Mouse (Mus musculus) hindbrain, postnatal 0 days (tissue): Measurements from ENCODE around the gene Ccdc107. TPM values are rescaled to one million over a fixed set of nuclear protein-coding genes. Genes with fewer than 3 reads are reported as not detected.
"Not testable (repeated sequence)": the region's sequence is repeated elsewhere in the genome, so short reads cannot be mapped to it uniquely, and the experiment has no call there.

Experiments
- ATAC-seq: fragments of 200-750 bp; cut with Nextera tagmentation; 2 replicates; pipeline ENCODE4 v1.8.0; 2017; ENCODE audit warnings: mild to moderate bottlenecking, moderate TSS enrichment, moderate library complexity
- DNase-seq: peaks from one replicate; pipeline ENCODE4 v3.0.0-alpha.2; 2015; ENCODE audit warnings: low spot score
- H3K27ac ChIP-seq: fragments of 300-500 bp; sonication (generic); 2 replicates; pipeline ENCODE4 v1.5.1; 2014; ENCODE audit warnings: mild to moderate bottlenecking
- H3K27me3 ChIP-seq: fragments of 300-500 bp; sonication (generic); 2 replicates; pipeline ENCODE4 v1.6.1; 2014; ENCODE audit warnings: low read length, mixed read lengths; ENCODE audit not compliant: insufficient read depth
- H3K36me3 ChIP-seq: fragments of 300-500 bp; sonication (generic); 2 replicates; pipeline ENCODE4 v1.6.1; 2014; ENCODE audit warnings: low read length, mixed read lengths; ENCODE audit not compliant: insufficient read depth
- H3K4me1 ChIP-seq: fragments of 300-500 bp; sonication (generic); 2 replicates; pipeline ENCODE4 v1.6.1; 2014; ENCODE audit warnings: antibody characterized with exemption, low read length, mixed read lengths; ENCODE audit not compliant: insufficient read depth
- H3K4me2 ChIP-seq: fragments of 300-500 bp; sonication (generic); 2 replicates; pipeline ENCODE4 v1.6.1; 2014; ENCODE audit warnings: low read depth, mild to moderate bottlenecking, low read length, moderate library complexity, mixed read lengths
- H3K4me3 ChIP-seq: fragments of 300-500 bp; sonication (generic); 2 replicates; pipeline ENCODE4 v1.5.1; 2014; ENCODE audit warnings: low read length
- H3K9ac ChIP-seq: fragments of 300-500 bp; sonication (generic); replicated peaks from 2 replicates; pipeline ENCODE4 v1.6.1; 2014; ENCODE audit warnings: mild to moderate bottlenecking, low read length, moderate library complexity, mixed read lengths
- H3K9me3 ChIP-seq: fragments of 300-500 bp; sonication (generic); 2 replicates; pipeline ENCODE4 v1.6.1; 2016; ENCODE audit warnings: low read length, mixed read lengths
- CTCF ChIP-seq: IDR thresholded peaks from 2 replicates; pipeline ENCODE4 v1.5.1; 2016; ENCODE audit warnings: antibody characterized with exemption, control low read depth, low read depth
- WGBS: fragments of 180-500 bp; shearing (Covaris S2); extraction: QIAGEN DNeasy Blood & Tissue Kit; methylation state at CpG from one replicate; pipeline ENCODE4 v1.1.7; 2014; 5-methylcytosine and 5-hydroxymethylcytosine counted together
- polyA plus RNA-seq: library from polyadenylated mRNA; unstranded; fragments of >200 nt; fragmentation: Nextera tagmentation; extraction: Ambion mirVana; gene quantifications from 2 replicates; pipeline ENCODE4 v1.2.1, GENCODE M21; 2015
- total RNA-seq: library from RNA; depleted of rRNA; stranded (reverse); fragments of >200 nt; gene quantifications from 2 replicates; pipeline ENCODE4 v1.2.3, GENCODE M21; 2014

Gene Ccdc107
- total and polyA plus RNA-seq, 2 experiments from 2014 or later = 89.9 to 104 TPM

GRCm38 (mm10) chr4:43482591-43482990 lies 10.1 kb upstream of the Ccdc107 start:
- Histone ChIP-seq H3K27me3 (no peaks in the 10 kb centered on the region), H3K27ac (no peak overlapping the region), H3K36me3 (no peaks in the 10 kb centered on the region), H3K4me2 (no peak overlapping the region), H3K9ac (no peak overlapping the region), H3K4me1 (0 out of 2 replicates have a peak, but pooled peaks cover 3% of the 10 kb centered on the region), H3K4me3 (no peak overlapping the region), H3K9me3 (no peaks in the 10 kb centered on the region)
- ATAC-seq (no peak), DNase-seq (no peak)
- TF ChIP-seq CTCF = no peak
- 64% methylated on average over 10 of the region's 10 CpGs for WGBS

- ATAC-seq = no peak
- Histone ChIP-seq H3K27ac (no peak within 1 kb of the TSS), H3K9me3 (no peaks in the 10 kb centered on the region), H3K4me3 (no peak within 1 kb of the TSS), H3K4me2 (no peak within 1 kb of the TSS), H3K9ac (no peak within 1 kb of the TSS), H3K4me1 (no peaks in the 10 kb centered on the region), H3K36me3 (no peaks in the 10 kb centered on the region), H3K27me3 (no peaks in the 10 kb centered on the region)
- WGBS = 64% methylated on average over 12 of the region's 12 CpGs
- DNase-seq = no peak
- no peak for TF ChIP-seq CTCF
Measured at GRCm38 (mm10) chr4:43483535-43484091, 9.1 kb upstream of the Ccdc107 start, which contains the start of gene Sit1. Sit1 (minus strand) TSS chr4:43483734.

- not testable (repeated sequence) for H3K27ac ChIP-seq, H3K9me3 ChIP-seq, H3K4me2 ChIP-seq, H3K27me3 ChIP-seq, H3K36me3 ChIP-seq, H3K9ac ChIP-seq, DNase-seq, H3K4me1 ChIP-seq, H3K4me3 ChIP-seq, ATAC-seq
- WGBS = 83% methylated on average over 5 of the region's 5 CpGs
- TF ChIP-seq CTCF = 0 out of 2 replicates have a peak, but pooled peaks have one; percentile 9
Measured at GRCm38 (mm10) chr4:43485666-43486065, 7.0 kb upstream of the Ccdc107 start.

- no peaks in the 10 kb centered on the region for H3K36me3 ChIP-seq
- ATAC-seq = no peak
- WGBS = 100% methylated on average over 3 of the region's 3 CpGs
- no peak overlapping the region for H3K9ac ChIP-seq
- no peak overlapping the region for H3K27ac ChIP-seq
- no peak for TF ChIP-seq CTCF
- no peak for DNase-seq
- peaks cover 4% of the 10 kb centered on the region for H3K4me1 ChIP-seq
- H3K9me3 ChIP-seq = no peaks in the 10 kb centered on the region
- no peaks in the 10 kb centered on the region for H3K27me3 ChIP-seq
- no peak overlapping the region for H3K4me3 ChIP-seq
- no peak overlapping the region for H3K4me2 ChIP-seq
Measured at GRCm38 (mm10) chr4:43489611-43490010, 3.1 kb upstream of the Ccdc107 start.

GRCm38 (mm10) chr4:43490801-43491200 lies 1.9 kb upstream of the Ccdc107 start:
- 89% methylated on average over 5 of the region's 5 CpGs for WGBS
- Histone ChIP-seq H3K27me3 (no peaks in the 10 kb centered on the region), H3K9ac (no peak overlapping the region), H3K4me2 (no peak overlapping the region), H3K27ac (no peak overlapping the region), H3K4me3 (no peak overlapping the region), H3K9me3 (no peaks in the 10 kb centered on the region), H3K36me3 (no peaks in the 10 kb centered on the region; the same call in 1 of the 2 replicates), H3K4me1 (peaks cover 4% of the 10 kb centered on the region)
- ATAC-seq (no peak), DNase-seq (no peak)
- TF ChIP-seq CTCF = no peak

- Histone ChIP-seq H3K4me2 (peak overlapping the region; percentile 58), H3K27ac (peak overlapping the region; percentile 93), H3K4me1 (peaks cover 4% of the 10 kb centered on the region), H3K27me3 (no peaks in the 10 kb centered on the region), H3K9me3 (no peaks in the 10 kb centered on the region), H3K4me3 (peak overlapping the region; percentile 79), H3K9ac (peak overlapping the region; percentile 78), H3K36me3 (no peaks in the 10 kb centered on the region; the same call in 1 of the 2 replicates)
- no peak for ATAC-seq
- no peak for TF ChIP-seq CTCF
- DNase-seq = peak; percentile 18
- 35% methylated on average over 12 of the region's 12 CpGs for WGBS
Measured at GRCm38 (mm10) chr4:43492101-43492820, 439 bp upstream of the Ccdc107 start.
